Mouse (Mus musculus) C2C12 (cell line): Measurements from ENCODE around the gene Neu2.

ENCODE experiments used
- CTCF ChIP-seq: IDR thresholded peaks from one replicate; pipeline ENCODE4 v1.5.1; 2011; ENCODE audit not compliant: control insufficient read depth, insufficient read depth, insufficient read length
- FOSL1 ChIP-seq: IDR thresholded peaks from one replicate; pipeline ENCODE4 v1.8.0; 2011; ENCODE audit warnings: mild to moderate bottlenecking, low read length; ENCODE audit not compliant: poor library complexity, insufficient read depth, severe bottlenecking
- USF1 ChIP-seq: IDR thresholded peaks from one replicate; pipeline ENCODE4 v1.6.1; 2011; ENCODE audit warnings: low read depth, mild to moderate bottlenecking, control low read depth, moderate library complexity

DNA sequence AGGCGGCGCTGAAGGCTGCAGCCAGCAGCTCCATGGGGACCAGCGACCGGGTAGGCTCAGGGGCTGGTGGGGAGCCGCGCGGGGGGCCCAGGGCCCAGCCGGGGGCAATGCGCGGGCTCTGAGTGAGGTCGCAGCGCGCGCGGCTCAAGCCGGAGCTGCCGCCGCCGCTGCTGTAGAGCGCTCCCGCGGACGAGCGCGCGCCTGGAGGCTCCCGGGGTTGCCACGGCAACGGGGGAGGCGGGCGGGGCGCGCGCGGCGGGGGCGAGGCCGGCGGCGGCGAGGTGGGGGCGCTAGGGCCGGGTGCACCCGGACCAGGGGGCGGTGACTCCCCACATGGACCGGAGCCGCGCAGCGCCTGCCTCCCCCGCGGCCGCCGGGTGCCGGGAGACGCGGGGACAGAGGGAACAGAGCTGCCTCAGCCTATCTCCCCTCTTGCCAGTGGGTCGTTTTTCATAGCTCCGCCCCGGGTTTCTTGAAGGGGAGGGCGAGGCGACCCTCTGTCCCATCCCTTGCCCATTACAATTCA, 540 bp downstream of the Neu2 start:
- TF ChIP-seq USF1 (no peak), CTCF (no peak), FOSL1 (no peak)
